Mouse (Mus musculus): ENCODE results near the gene Gm3404.
"Not testable (repeated sequence)": the region's sequence is repeated elsewhere in the genome, so short reads cannot be mapped to it uniquely, and the experiment has no call there.

DNA sequence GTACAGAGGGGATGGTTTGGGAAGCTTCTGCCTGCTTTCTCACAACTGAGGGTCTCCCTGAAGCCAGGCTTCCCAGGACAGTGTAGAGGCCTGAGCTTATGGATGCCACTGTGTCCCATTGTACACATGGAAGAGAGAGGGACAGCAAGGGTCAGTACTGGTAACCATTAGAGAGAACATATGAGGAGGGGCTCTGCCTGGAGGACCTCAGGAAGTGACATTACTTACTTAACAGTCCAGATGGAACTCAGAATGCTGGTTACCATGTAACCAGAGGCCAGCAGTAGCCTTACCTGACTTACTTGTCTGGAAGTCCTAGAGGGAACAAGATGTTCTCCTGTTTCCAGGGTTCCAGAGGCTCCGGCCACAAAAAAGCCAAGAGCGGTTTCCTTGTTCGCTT is 11.7 kb downstream of the Gm3404 start, which contains the start of gene Gm3409:
- not testable (repeated sequence) for TF ChIP-seq POLR2A (IDR thresholded peaks at IDR 0.05; ENCODE audit: borderline replicate concordance, extremely low read depth, insufficient read depth, insufficient read length, poor library complexity, severe bottlenecking); CTCF (IDR thresholded peaks at IDR 0.05; ENCODE audit: borderline replicate concordance, extremely low read depth, insufficient read depth, insufficient read length)
